Mouse (Mus musculus): ENCODE results near the gene Trappc2l. TPM values are rescaled to one million over a fixed set of nuclear protein-coding genes. Genes with fewer than 3 reads are reported as not detected.
A peak's percentile ranks its signal among the peaks of the same experiment; 100 is the strongest.
"Not testable (repeated sequence)": the region's sequence is repeated elsewhere in the genome, so short reads cannot be mapped to it uniquely, and the experiment has no call there.

The Trappc2l gene
- polyA plus RNA-seq, 1 experiment = 70.2 TPM

GRCm38 (mm10) chr8:122625811-122626210, 14.4 kb downstream of the Trappc2l start:
- H3ac ChIP-seq (ENCODE audit: control insufficient read depth, insufficient read length, low read depth) = no peak overlapping the region
- no peaks in the 10 kb centered on the region for H3K79me3 ChIP-seq (ENCODE audit: low read depth)
- no peaks in the 10 kb centered on the region for H3K36me3 ChIP-seq (ENCODE audit: control insufficient read depth, insufficient read depth)
- no peak overlapping the region for H3K4me3 ChIP-seq (ENCODE audit: insufficient read depth, poor library complexity, severe bottlenecking)
- no peak for TF ChIP-seq MYOG (IDR thresholded peaks at IDR 0.05; ENCODE audit: control insufficient read depth, extremely low read depth, insufficient read length)
- TF ChIP-seq FOSL1 (IDR thresholded peaks at IDR 0.05; ENCODE audit: insufficient read depth, low read length, poor library complexity, severe bottlenecking) = no peak
- no peak for TF ChIP-seq CEBPB (IDR thresholded peaks at IDR 0.05; ENCODE audit: low read depth)
- no peak for TF ChIP-seq MAX (IDR thresholded peaks at IDR 0.05)
- no peak for TF ChIP-seq MYOD1 (IDR thresholded peaks at IDR 0.05; ENCODE audit: control insufficient read depth, insufficient read length, low read depth)
- no peak for TF ChIP-seq CTCF (IDR thresholded peaks at IDR 0.05; ENCODE audit: control insufficient read depth, insufficient read depth, insufficient read length)
- no peak for TF ChIP-seq USF1 (IDR thresholded peaks at IDR 0.05; ENCODE audit: low read depth)
- no peaks in the 10 kb centered on the region for H3K79me2 ChIP-seq (ENCODE audit: control insufficient read depth, insufficient read depth)
- peaks cover 67% of the 10 kb centered on the region for H3K27me3 ChIP-seq (ENCODE audit: control insufficient read depth, insufficient read depth, insufficient read length)

DNA sequence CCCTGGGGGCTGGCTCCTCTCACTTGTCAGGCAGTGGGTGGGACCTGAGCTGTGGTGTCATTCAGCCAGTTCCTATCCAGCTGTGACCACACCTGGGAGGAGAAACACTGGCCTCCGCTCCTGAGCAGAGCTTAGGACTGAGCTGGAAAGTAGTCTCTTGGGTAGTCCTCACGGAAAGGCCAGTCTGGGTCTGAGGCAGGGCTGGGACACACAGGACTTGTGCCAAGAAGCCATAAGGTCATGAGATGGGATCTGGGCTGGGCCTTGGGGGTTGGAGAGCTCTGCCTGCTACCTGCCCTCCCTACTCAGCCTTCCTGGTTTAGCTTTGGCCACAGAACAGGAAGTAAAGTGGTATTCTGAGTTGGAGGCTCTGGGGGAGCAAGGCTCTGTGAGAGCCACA, 15.5 kb downstream of the Trappc2l start:
- Histone ChIP-seq H3K4me3 (ENCODE audit: insufficient read depth, poor library complexity, severe bottlenecking) (no peak overlapping the region), H3K27me3 (ENCODE audit: control insufficient read depth, insufficient read depth, insufficient read length) (peaks cover 71% of the 10 kb centered on the region), H3K79me2 (ENCODE audit: control insufficient read depth, insufficient read depth) (no peaks in the 10 kb centered on the region), H3ac (ENCODE audit: control insufficient read depth, insufficient read length, low read depth) (no peak overlapping the region), H3K79me3 (ENCODE audit: low read depth) (no peaks in the 10 kb centered on the region), H3K36me3 (ENCODE audit: control insufficient read depth, insufficient read depth) (no peaks in the 10 kb centered on the region)
- TF ChIP-seq CTCF (IDR thresholded peaks at IDR 0.05; ENCODE audit: control insufficient read depth, insufficient read depth, insufficient read length) = no peak
- TF ChIP-seq MYOD1 (IDR thresholded peaks at IDR 0.05; ENCODE audit: control insufficient read depth, insufficient read length, low read depth) = no peak
- no peak for TF ChIP-seq USF1 (IDR thresholded peaks at IDR 0.05; ENCODE audit: low read depth)
- no peak for TF ChIP-seq CEBPB (IDR thresholded peaks at IDR 0.05; ENCODE audit: low read depth)
- TF ChIP-seq MAX (IDR thresholded peaks at IDR 0.05) = no peak
- no peak for TF ChIP-seq MYOG (IDR thresholded peaks at IDR 0.05; ENCODE audit: control insufficient read depth, extremely low read depth, insufficient read length)
- TF ChIP-seq FOSL1 (IDR thresholded peaks at IDR 0.05; ENCODE audit: insufficient read depth, low read length, poor library complexity, severe bottlenecking) = no peak

- peak; percentile 44 for TF ChIP-seq USF1 (IDR thresholded peaks at IDR 0.05; ENCODE audit: low read depth)
- TF ChIP-seq MAX (IDR thresholded peaks at IDR 0.05) = no peak
- Histone ChIP-seq H3K36me3 (ENCODE audit: control insufficient read depth, insufficient read depth) (no peaks in the 10 kb centered on the region), H3ac (ENCODE audit: control insufficient read depth, insufficient read length, low read depth) (no peak overlapping the region), H3K4me3 (ENCODE audit: insufficient read depth, poor library complexity, severe bottlenecking) (no peak overlapping the region), H3K79me3 (ENCODE audit: low read depth) (no peaks in the 10 kb centered on the region), H3K27me3 (ENCODE audit: control insufficient read depth, insufficient read depth, insufficient read length) (peaks cover 74% of the 10 kb centered on the region), H3K79me2 (ENCODE audit: control insufficient read depth, insufficient read depth) (no peaks in the 10 kb centered on the region)
These were observed 17.9 kb downstream of the Trappc2l start for GRCm38 (mm10) chr8:122629388-122629787.

DNA sequence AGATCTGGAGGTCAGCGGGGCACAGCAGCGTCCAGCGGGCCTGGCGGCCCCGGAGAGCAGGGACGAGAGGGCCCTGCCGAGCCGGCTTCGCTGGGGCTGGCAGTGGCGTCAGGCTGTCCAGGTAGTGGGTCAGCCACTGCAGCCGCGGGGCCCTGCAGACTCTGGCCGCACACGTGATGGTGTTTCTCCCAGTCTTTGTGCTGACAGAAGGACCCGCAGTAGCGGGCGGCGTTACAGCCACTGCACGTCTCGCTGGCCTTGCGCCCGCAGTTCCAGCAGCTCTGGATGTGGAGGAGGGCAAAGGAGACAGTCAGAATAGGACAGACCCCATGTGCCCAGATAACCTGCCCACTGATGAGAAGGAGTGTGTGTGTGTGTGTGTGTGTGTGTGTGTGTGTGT, 19.3 kb downstream of the Trappc2l start:
- TF ChIP-seq MAX (IDR thresholded peaks at IDR 0.05) = no peak
- no peak for TF ChIP-seq CTCF (IDR thresholded peaks at IDR 0.05; ENCODE audit: control insufficient read depth, insufficient read depth, insufficient read length)
- no peak for TF ChIP-seq MYOD1 (IDR thresholded peaks at IDR 0.05; ENCODE audit: control insufficient read depth, insufficient read length, low read depth)
- TF ChIP-seq USF1 (IDR thresholded peaks at IDR 0.05; ENCODE audit: low read depth) = no peak
- TF ChIP-seq CEBPB (IDR thresholded peaks at IDR 0.05; ENCODE audit: low read depth) = no peak
- TF ChIP-seq FOSL1 (IDR thresholded peaks at IDR 0.05; ENCODE audit: insufficient read depth, low read length, poor library complexity, severe bottlenecking) = no peak
- no peak for TF ChIP-seq MYOG (IDR thresholded peaks at IDR 0.05; ENCODE audit: control insufficient read depth, extremely low read depth, insufficient read length)
- H3K27me3 ChIP-seq (ENCODE audit: control insufficient read depth, insufficient read depth, insufficient read length) = peaks cover 74% of the 10 kb centered on the region
- no peaks in the 10 kb centered on the region for H3K79me2 ChIP-seq (ENCODE audit: control insufficient read depth, insufficient read depth)
- no peaks in the 10 kb centered on the region for H3K79me3 ChIP-seq (ENCODE audit: low read depth)
- no peaks in the 10 kb centered on the region for H3K36me3 ChIP-seq (ENCODE audit: control insufficient read depth, insufficient read depth)
- no peak overlapping the region for H3K4me3 ChIP-seq (ENCODE audit: insufficient read depth, poor library complexity, severe bottlenecking)
- no peak overlapping the region for H3ac ChIP-seq (ENCODE audit: control insufficient read depth, insufficient read length, low read depth)

GRCm38 (mm10) chr8:122632134-122632533, 20.7 kb downstream of the Trappc2l start:
- H3K36me3 ChIP-seq (ENCODE audit: control insufficient read depth, insufficient read depth); H3K79me3 ChIP-seq (ENCODE audit: low read depth); H3K4me3 ChIP-seq (ENCODE audit: insufficient read depth, poor library complexity, severe bottlenecking); H3ac ChIP-seq (ENCODE audit: control insufficient read depth, insufficient read length, low read depth); H3K79me2 ChIP-seq (ENCODE audit: control insufficient read depth, insufficient read depth): not testable (repeated sequence)
- H3K27me3 ChIP-seq (ENCODE audit: control insufficient read depth, insufficient read depth, insufficient read length) = peaks cover 63% of the 10 kb centered on the region

DNA sequence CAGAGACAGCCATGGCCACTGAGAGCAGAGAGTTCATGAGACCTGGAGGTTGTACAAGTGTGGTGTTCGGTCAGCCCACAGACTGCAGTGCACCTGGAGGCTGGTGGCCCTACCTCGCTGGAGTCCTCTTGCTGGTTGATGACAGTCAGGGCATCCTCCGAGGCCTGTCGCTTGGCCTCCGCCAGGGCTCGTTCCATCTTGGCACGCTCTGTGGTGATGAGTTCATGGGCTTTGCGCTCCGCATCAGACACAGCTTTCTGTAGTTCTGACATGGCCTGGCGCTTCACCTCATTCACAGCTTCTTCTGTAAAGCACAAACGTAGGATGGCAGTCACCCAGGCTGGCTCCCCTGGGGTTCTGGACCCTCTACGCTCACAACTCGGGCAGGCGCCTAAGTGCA, 21.8 kb downstream of the Trappc2l start:
- TF ChIP-seq CTCF (IDR thresholded peaks at IDR 0.05; ENCODE audit: control insufficient read depth, insufficient read depth, insufficient read length) (no peak), CEBPB (IDR thresholded peaks at IDR 0.05; ENCODE audit: low read depth) (no peak), MAX (IDR thresholded peaks at IDR 0.05) (no peak), MYOD1 (IDR thresholded peaks at IDR 0.05; ENCODE audit: control insufficient read depth, insufficient read length, low read depth) (no peak), MYOG (IDR thresholded peaks at IDR 0.05; ENCODE audit: control insufficient read depth, extremely low read depth, insufficient read length) (no peak), FOSL1 (IDR thresholded peaks at IDR 0.05; ENCODE audit: insufficient read depth, low read length, poor library complexity, severe bottlenecking) (no peak), USF1 (IDR thresholded peaks at IDR 0.05; ENCODE audit: low read depth) (no peak)
- H3K79me3 ChIP-seq (ENCODE audit: low read depth) = no peaks in the 10 kb centered on the region
- H3K36me3 ChIP-seq (ENCODE audit: control insufficient read depth, insufficient read depth) = no peaks in the 10 kb centered on the region
- H3K79me2 ChIP-seq (ENCODE audit: control insufficient read depth, insufficient read depth) = no peaks in the 10 kb centered on the region
- H3K27me3 ChIP-seq (ENCODE audit: control insufficient read depth, insufficient read depth, insufficient read length) = peaks cover 63% of the 10 kb centered on the region
- no peak overlapping the region for H3ac ChIP-seq (ENCODE audit: control insufficient read depth, insufficient read length, low read depth)
- H3K4me3 ChIP-seq (ENCODE audit: insufficient read depth, poor library complexity, severe bottlenecking) = no peak overlapping the region

Measured in C2C12 (cell line).